Mouse (Mus musculus) brown adipose tissue, adult 24 weeks (tissue): ENCODE results near the gene Hoxc11. TPM values are rescaled to one million over a fixed set of nuclear protein-coding genes. Genes with fewer than 3 reads are reported as not detected.

Experiments used
- H3K27ac ChIP-seq: fragments of 200-500 bp; replicated peaks from 2 replicates; pipeline ENCODE4 v1.5.1; 2012; ENCODE audit warnings: low read depth, mild to moderate bottlenecking, low read length
- H3K4me1 ChIP-seq: fragments of 200-500 bp; 2 replicates; pipeline ENCODE4 v1.6.1; 2012; ENCODE audit warnings: low read length, mixed read lengths; ENCODE audit not compliant: control insufficient read depth, insufficient read depth, insufficient read length
- H3K4me3 ChIP-seq: fragments of 200-500 bp; 2 replicates; pipeline ENCODE4 v1.5.1; 2012; ENCODE audit warnings: low read depth, mild to moderate bottlenecking, low read length, moderate library complexity; ENCODE audit not compliant: insufficient read depth
- polyA plus RNA-seq: library from polyadenylated mRNA; stranded (reverse); fragments of >200 nt; gene quantifications from 2 replicates; pipeline ENCODE4 v1.2.4, GENCODE M21; 2012; ENCODE audit not compliant: missing spikeins, insufficient read depth, insufficient read length

The Hoxc11 gene
- polyA plus RNA-seq, 1 experiment = not detected

GRCm38 (mm10) chr15:102981379-102982288, 27.4 kb downstream of the Hoxc11 start:
- Histone ChIP-seq H3K4me3 (peak overlapping the region; percentile 46), H3K27ac (no peak overlapping the region), H3K4me1 (no peaks in the 10 kb centered on the region; the same call in 1 of the 2 replicates)

- Histone ChIP-seq H3K4me3 (no peak overlapping the region), H3K27ac (no peak overlapping the region), H3K4me1 (no peaks in the 10 kb centered on the region; the same call in 1 of the 2 replicates)
Observed at GRCm38 (mm10) chr15:102983716-102984115, 29.5 kb downstream of the Hoxc11 start.

GRCm38 (mm10) chr15:102984521-102984920, 30.3 kb downstream of the Hoxc11 start:
- Histone ChIP-seq H3K4me3 (no peak overlapping the region), H3K4me1 (no peaks in the 10 kb centered on the region; the same call in 1 of the 2 replicates), H3K27ac (no peak overlapping the region)

- no peaks in the 10 kb centered on the region; the same call in 1 of the 2 replicates for H3K4me1 ChIP-seq
- no peak overlapping the region for H3K4me3 ChIP-seq
- H3K27ac ChIP-seq = no peak overlapping the region
Observed at GRCm38 (mm10) chr15:102984925-102985324, 30.7 kb downstream of the Hoxc11 start.

- Histone ChIP-seq H3K4me3 (no peak overlapping the region), H3K4me1 (no peaks in the 10 kb centered on the region), H3K27ac (no peak overlapping the region)
Observed at GRCm38 (mm10) chr15:102987124-102987833, 33.1 kb downstream of the Hoxc11 start.

GRCm38 (mm10) chr15:102988078-102988477, 33.9 kb downstream of the Hoxc11 start:
- no peak overlapping the region for H3K27ac ChIP-seq
- H3K4me1 ChIP-seq = no peaks in the 10 kb centered on the region
- H3K4me3 ChIP-seq = no peak overlapping the region

GRCm38 (mm10) chr15:102990461-102991397, 36.5 kb downstream of the Hoxc11 start, which contains the start of gene Hoxc8:
TSS of gene Hoxc8 (plus strand) at chr15:102990607.
- peak within 1 kb of the TSS; percentile 61 for H3K4me3 ChIP-seq
- H3K4me1 ChIP-seq = no peaks in the 10 kb centered on the region
- 0 out of 2 replicates have a peak within 1 kb of the TSS, but pooled peaks have one; percentile 5 for H3K27ac ChIP-seq

GRCm38 (mm10) chr15:102991782-102992181, 37.6 kb downstream of the Hoxc11 start:
- H3K4me3 ChIP-seq = peak overlapping the region; percentile 61
- H3K27ac ChIP-seq = no peak overlapping the region
- H3K4me1 ChIP-seq = no peaks in the 10 kb centered on the region

GRCm38 (mm10) chr15:102992206-102992605, 38.0 kb downstream of the Hoxc11 start:
- 0 out of 2 replicates have a peak overlapping the region, but pooled peaks have one; percentile 35 for H3K27ac ChIP-seq
- no peaks in the 10 kb centered on the region for H3K4me1 ChIP-seq
- H3K4me3 ChIP-seq = peak overlapping the region; percentile 32; the same call in 1 of the 2 replicates

- H3K4me3 ChIP-seq = 0 out of 2 replicates have a peak overlapping the region, but pooled peaks have one; percentile 32
- no peak overlapping the region for H3K27ac ChIP-seq
- H3K4me1 ChIP-seq = no peaks in the 10 kb centered on the region
Observed at GRCm38 (mm10) chr15:102992863-102993262, 38.6 kb downstream of the Hoxc11 start.

- Histone ChIP-seq H3K27ac (no peak overlapping the region), H3K4me1 (no peaks in the 10 kb centered on the region), H3K4me3 (no peak overlapping the region)
Observed at GRCm38 (mm10) chr15:102996548-102996947, 42.3 kb downstream of the Hoxc11 start.

GRCm38 (mm10) chr15:102997431-102997830, 43.2 kb downstream of the Hoxc11 start:
- no peak overlapping the region for H3K27ac ChIP-seq
- H3K4me3 ChIP-seq = 0 out of 2 replicates have a peak overlapping the region, but pooled peaks have one; percentile 32
- 0 out of 2 replicates have a peak, but pooled peaks cover 4% of the 10 kb centered on the region for H3K4me1 ChIP-seq

GRCm38 (mm10) chr15:102997939-102998355, 43.7 kb downstream of the Hoxc11 start, which contains the start of gene Hoxc6:
TSS of gene Hoxc6 (plus strand) at chr15:102998257.
- Histone ChIP-seq H3K27ac (peak within 1 kb of the TSS; percentile 83), H3K4me1 (0 out of 2 replicates have a peak, but pooled peaks cover 4% of the 10 kb centered on the region), H3K4me3 (peak within 1 kb of the TSS; percentile 71)

- Histone ChIP-seq H3K27ac (peak overlapping the region; percentile 83), H3K4me3 (peak overlapping the region; percentile 71), H3K4me1 (0 out of 2 replicates have a peak, but pooled peaks cover 4% of the 10 kb centered on the region)
Observed at GRCm38 (mm10) chr15:102998608-102999182, 44.5 kb downstream of the Hoxc11 start.
